Mouse (Mus musculus): ENCODE results near the gene Prl7a1. TPM values are rescaled to one million over a fixed set of nuclear protein-coding genes. Genes with fewer than 3 reads are reported as not detected.

Gene Prl7a1
- not detected for total RNA-seq (2021)
- long read RNA-seq, experiment 1: 0 reads
- long read RNA-seq, experiment 2: 0 reads

DNA sequence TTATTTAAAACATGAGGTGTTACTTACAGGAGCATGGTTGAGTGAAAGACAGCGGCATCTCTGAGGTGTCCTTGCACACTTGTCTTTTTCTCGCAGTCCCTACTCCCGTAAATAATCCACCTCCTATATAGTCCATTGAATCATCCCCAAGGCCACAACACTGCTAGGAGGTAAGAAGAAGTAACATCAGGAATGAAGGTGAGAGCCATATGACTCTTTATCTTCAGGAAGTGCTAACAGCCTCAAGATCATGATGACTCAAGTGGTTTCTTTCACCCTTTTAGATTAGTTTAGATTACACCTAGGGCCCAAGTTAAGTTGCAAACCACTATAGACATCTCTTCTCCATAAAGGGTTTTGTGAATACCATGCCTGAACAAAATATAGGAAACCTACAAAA, at the start of gene Prl7a1:
Gene Prl7a1, minus strand, starts transcription at position 101 of the 400 bp plus-strand sequence.
- DNase-seq: no peak

DNA sequence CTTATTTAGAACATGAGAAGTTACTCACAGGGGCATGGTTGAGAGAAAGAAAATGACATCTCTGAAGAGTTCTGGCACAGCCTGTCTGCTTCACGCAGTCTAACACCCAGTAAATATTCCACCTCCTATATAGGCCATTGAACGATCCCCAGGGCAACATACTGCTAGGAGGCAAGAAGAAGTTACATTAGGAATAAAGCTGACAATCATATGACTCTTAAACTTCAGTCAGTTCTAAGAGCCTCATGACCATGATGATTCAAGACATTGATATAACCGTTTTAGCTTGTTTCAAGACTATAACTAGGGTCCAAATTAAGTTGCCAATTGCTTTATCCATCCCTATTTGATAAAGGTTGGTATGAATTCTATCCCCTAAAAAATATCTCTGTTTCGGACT, 25.6 kb upstream of the Prl7a1 start, which contains the start of gene Prl7a2:
Gene Prl7a2, minus strand, starts transcription at position 101 of the 400 bp plus-strand sequence.
- no peak for DNase-seq

DNA sequence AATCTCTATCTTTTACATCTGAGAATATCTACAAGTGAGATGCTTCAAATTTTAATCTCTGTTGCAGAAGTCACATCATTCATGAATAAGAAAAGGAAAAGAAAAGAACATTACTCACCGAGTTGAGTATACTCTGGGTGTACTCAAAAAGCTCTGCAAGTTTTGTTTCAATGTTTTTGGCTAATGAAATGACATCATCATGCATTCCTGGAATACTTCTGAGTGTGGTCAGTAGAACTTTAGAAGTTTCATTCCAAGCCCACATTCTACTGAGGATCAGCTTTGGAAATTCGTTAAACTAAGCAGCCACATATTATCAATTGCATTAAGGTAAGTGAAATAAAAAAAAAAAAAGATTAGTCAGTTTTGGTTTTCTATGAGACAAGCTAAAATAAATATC, 18.5 kb upstream of the Prl7a1 start:
- no peak for DNase-seq

DNA sequence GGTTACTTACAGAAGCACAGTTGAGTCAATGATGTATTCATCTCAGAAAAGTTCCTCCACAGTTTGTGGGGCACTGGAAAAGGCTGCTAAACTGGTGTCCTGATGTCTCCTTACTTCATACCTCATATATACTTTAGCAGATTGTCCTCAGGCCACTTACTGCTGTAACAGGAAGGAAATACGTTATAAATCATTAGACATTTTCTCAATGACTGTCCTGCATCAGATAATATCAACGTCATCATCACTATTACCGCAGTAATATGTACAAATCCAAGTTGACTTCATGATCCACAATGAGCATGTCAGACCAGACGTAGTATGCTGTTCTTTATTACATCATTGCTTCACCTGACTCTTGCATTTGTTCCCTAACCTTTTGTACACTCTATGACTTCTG, 31.8 kb downstream of the Prl7a1 start, which contains the start of gene Prl7b1:
Gene Prl7b1, minus strand, starts transcription at position 101 of the 400 bp plus-strand sequence.
- DNase-seq: no peak

Other genes with a start within 250 kb of the Prl7a1 start
- not detected for gene Prl8a6, start 203.8 kb downstream of the Prl7a1 start, total RNA-seq (2021)
- not detected for gene Prl8a8, start 129.3 kb downstream of the Prl7a1 start, total RNA-seq (2021)
- gene Prl8a9, start 77.9 kb downstream of the Prl7a1 start, total RNA-seq (2021): not detected
- not detected for gene Prl8a1, start 60.3 kb downstream of the Prl7a1 start, total RNA-seq (2021)
- gene Prl7b1, start 31.9 kb downstream of the Prl7a1 start, total RNA-seq (2021): not detected
- not detected for gene Prl7a2, start 25.5 kb upstream of the Prl7a1 start, total RNA-seq (2021)
- not detected for gene Prl7d1, start 74.2 kb upstream of the Prl7a1 start, total RNA-seq (2021)
- gene Prl7c1, start 138.3 kb upstream of the Prl7a1 start, total RNA-seq (2021): not detected
- not detected for gene Prl2a1, start 159.2 kb upstream of the Prl7a1 start, total RNA-seq (2021)
- not detected for gene Prl2c1, start 206.8 kb upstream of the Prl7a1 start, total RNA-seq (2021)